Mouse (Mus musculus) lung, embryonic 14.5 days (tissue): ENCODE measurements around the gene Nyap1. TPM values are rescaled to one million over a fixed set of nuclear protein-coding genes. Genes with fewer than 3 reads are reported as not detected.
A peak's percentile ranks its signal among the peaks of the same experiment; 100 is the strongest.

Experiments
- ATAC-seq: fragments of 200-750 bp; cut with Nextera tagmentation; 2 replicates; pipeline ENCODE4 v1.8.0; 2017; ENCODE audit warnings: mild to moderate bottlenecking, moderate TSS enrichment, moderate library complexity; ENCODE audit not compliant: insufficient read depth
- DNase-seq: peaks from one replicate; pipeline ENCODE4 v3.0.0-alpha.2; 2015
- H3K27ac ChIP-seq: fragments of 300-500 bp; sonication (generic); 2 replicates; pipeline ENCODE4 v1.5.1; 2014; ENCODE audit warnings: low read depth, mild to moderate bottlenecking, moderate library complexity
- H3K27me3 ChIP-seq: fragments of 300-500 bp; sonication (generic); 2 replicates; pipeline ENCODE4 v1.6.1; 2014; ENCODE audit warnings: low read length, control low read depth; ENCODE audit not compliant: insufficient read depth
- H3K36me3 ChIP-seq: fragments of 300-500 bp; sonication (generic); 2 replicates; pipeline ENCODE4 v1.6.1; 2014; ENCODE audit warnings: control low read depth; ENCODE audit not compliant: insufficient read depth
- H3K4me1 ChIP-seq: fragments of 300-500 bp; sonication (generic); 2 replicates; pipeline ENCODE4 v1.6.1; 2014; ENCODE audit warnings: antibody characterized with exemption, control low read depth; ENCODE audit not compliant: insufficient read depth
- H3K4me2 ChIP-seq: fragments of 300-500 bp; sonication (generic); 2 replicates; pipeline ENCODE4 v1.6.1; 2014; ENCODE audit warnings: mild to moderate bottlenecking
- H3K4me3 ChIP-seq: fragments of 300-500 bp; sonication (generic); 2 replicates; pipeline ENCODE4 v1.5.1; 2014; ENCODE audit warnings: low read depth, low read length
- H3K9ac ChIP-seq: fragments of 300-500 bp; sonication (generic); 2 replicates; pipeline ENCODE4 v1.6.1; 2014
- H3K9me3 ChIP-seq: fragments of 300-500 bp; sonication (generic); 2 replicates; pipeline ENCODE4 v1.6.1; 2016; ENCODE audit warnings: low read depth, low read length, control low read depth
- CTCF ChIP-seq: IDR thresholded peaks from 2 replicates; pipeline ENCODE4 v1.5.1; 2016; ENCODE audit warnings: antibody characterized with exemption, low read depth
- WGBS: fragments of 180-500 bp; shearing (Covaris S2); extraction: QIAGEN DNeasy Blood & Tissue Kit; methylation state at CpG from one replicate; pipeline ENCODE4 v1.1.7; 2014; 5-methylcytosine and 5-hydroxymethylcytosine counted together
- polyA plus RNA-seq: library from polyadenylated mRNA; unstranded; fragments of >200 nt; fragmentation: Nextera tagmentation; extraction: Ambion mirVana; gene quantifications from 2 replicates; pipeline ENCODE4 v1.2.1, GENCODE M21; 2014

Nyap1 gene
- polyA plus RNA-seq, 1 experiment from 2014 or later = 0.93 TPM

- H3K4me3 ChIP-seq = peak overlapping the region; percentile 85
- TF ChIP-seq CTCF = no peak
- peak overlapping the region; percentile 95 for H3K9ac ChIP-seq
- H3K9me3 ChIP-seq = no peaks in the 10 kb centered on the region
- DNase-seq (peak; percentile 64), ATAC-seq (peak; percentile 6)
- H3K27ac ChIP-seq = peak overlapping the region; percentile 98
- H3K36me3 ChIP-seq = peaks cover 45% of the 10 kb centered on the region
- H3K27me3 ChIP-seq = no peaks in the 10 kb centered on the region
- peaks cover 22% of the 10 kb centered on the region for H3K4me1 ChIP-seq
- under 1% methylated on average over 61 of the region's 62 CpGs for WGBS
- H3K4me2 ChIP-seq = peak overlapping the region; percentile 97
Observed at GRCm38 (mm10) chr5:137785164-137786031, 44.0 kb upstream of the Nyap1 start.

- no peaks in the 10 kb centered on the region for H3K27me3 ChIP-seq
- H3K36me3 ChIP-seq = peaks cover 50% of the 10 kb centered on the region
- no peak for DNase-seq
- H3K27ac ChIP-seq = no peak overlapping the region
- H3K9ac ChIP-seq = peak overlapping the region; percentile 95
- H3K4me2 ChIP-seq = peak overlapping the region; percentile 97
- H3K9me3 ChIP-seq = no peaks in the 10 kb centered on the region
- 66% methylated on average over 14 of the region's 14 CpGs for whole genome bisulfite sequencing
- no peak for TF ChIP-seq CTCF
- ATAC-seq = no peak
- H3K4me3 ChIP-seq = peak overlapping the region; percentile 85
- peaks cover 22% of the 10 kb centered on the region for H3K4me1 ChIP-seq
Observed at GRCm38 (mm10) chr5:137784546-137784945, 43.1 kb upstream of the Nyap1 start.

GRCm38 (mm10) chr5:137783901-137784540 is 42.6 kb upstream of the Nyap1 start:
- Histone ChIP-seq H3K27ac (no peak overlapping the region), H3K9ac (peak overlapping the region; percentile 95), H3K4me1 (peaks cover 22% of the 10 kb centered on the region), H3K27me3 (no peaks in the 10 kb centered on the region), H3K4me2 (peak overlapping the region; percentile 97), H3K36me3 (peaks cover 50% of the 10 kb centered on the region), H3K9me3 (no peaks in the 10 kb centered on the region), H3K4me3 (peak overlapping the region; percentile 85)
- ATAC-seq = no peak
- no peak for DNase-seq
- 46% methylated on average over 9 of the region's 9 CpGs for WGBS
- TF ChIP-seq CTCF = no peak

- Histone ChIP-seq H3K9ac (peak overlapping the region; percentile 95; the same call in 1 of the 2 replicates), H3K4me1 (peaks cover 22% of the 10 kb centered on the region), H3K9me3 (no peaks in the 10 kb centered on the region), H3K27ac (no peak overlapping the region), H3K4me2 (peak overlapping the region; percentile 97), H3K36me3 (peaks cover 50% of the 10 kb centered on the region), H3K27me3 (no peaks in the 10 kb centered on the region), H3K4me3 (peak overlapping the region; percentile 85)
- DNase-seq (no peak), ATAC-seq (no peak)
- no peak for TF ChIP-seq CTCF
- 75% methylated on average over 13 of the region's 13 CpGs for WGBS
Observed at GRCm38 (mm10) chr5:137782776-137783522, 41.5 kb upstream of the Nyap1 start.

GRCm38 (mm10) chr5:137781661-137782060 is 40.3 kb upstream of the Nyap1 start:
- Histone ChIP-seq H3K27ac (no peak overlapping the region), H3K36me3 (peaks cover 50% of the 10 kb centered on the region), H3K4me3 (no peak overlapping the region), H3K27me3 (no peaks in the 10 kb centered on the region), H3K4me1 (peaks cover 22% of the 10 kb centered on the region), H3K9me3 (no peaks in the 10 kb centered on the region), H3K4me2 (no peak overlapping the region), H3K9ac (no peak overlapping the region)
- DNase-seq (no peak), ATAC-seq (no peak)
- 91% methylated on average over 7 of the region's 7 CpGs for WGBS
- TF ChIP-seq CTCF = no peak

- Histone ChIP-seq H3K27ac (peak overlapping the region; percentile 91), H3K9ac (peak overlapping the region; percentile 88), H3K4me1 (peaks cover 13% of the 10 kb centered on the region), H3K36me3 (peaks cover 44% of the 10 kb centered on the region), H3K9me3 (no peaks in the 10 kb centered on the region), H3K4me2 (peak overlapping the region; percentile 96), H3K4me3 (peak overlapping the region; percentile 98), H3K27me3 (no peaks in the 10 kb centered on the region)
- peak; percentile 52 for DNase-seq
- peak; percentile 13 for ATAC-seq
- under 1% methylated on average over 82 of the region's 83 CpGs for WGBS
- TF ChIP-seq CTCF = no peak
Observed at GRCm38 (mm10) chr5:137779053-137779933, 37.9 kb upstream of the Nyap1 start.
